ENCODE assay signal across 1 mouse cellular context in the genomic region with DNA sequence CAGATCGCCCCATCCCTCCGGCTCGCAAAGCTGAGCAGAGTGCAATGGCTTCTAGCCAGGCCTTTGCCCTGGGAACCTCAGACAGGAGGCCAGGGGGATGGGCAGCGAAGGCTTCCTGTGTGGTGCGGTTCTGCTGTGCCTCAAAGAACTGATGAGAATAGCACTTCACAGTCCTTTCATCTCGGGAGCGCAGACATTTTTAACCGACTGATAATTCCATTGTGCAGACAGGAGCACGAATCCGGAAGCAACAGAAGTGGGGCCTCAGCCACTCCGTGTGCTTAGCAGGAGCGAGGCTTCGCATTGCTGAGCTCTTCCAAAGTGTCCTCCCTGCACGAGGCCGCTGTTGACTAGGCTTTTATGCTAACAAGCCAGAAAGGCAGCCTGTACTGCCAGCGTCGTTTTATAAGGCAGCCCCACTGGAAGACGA.
TF ChIP-seq lines count a peak whose summit lies in the region.

No protein-coding gene starts in this region.

TF ChIP-seq in MEL, 35 proteins besides CTCF, POLR2A, EP300 and RAD21 (continued from another document):
- TF ChIP-seq TAL1 (IDR thresholded peaks at IDR 0.05; ENCODE audit: low read length) (peak; percentile 26; the same call in 1 of the 2 replicates), SMC3 (IDR thresholded peaks at IDR 0.05; ENCODE audit: low read depth, low read length) (no peak), CHD2 (IDR thresholded peaks at IDR 0.05; ENCODE audit: low read length) (no peak)
